Mouse (Mus musculus) hindbrain, embryonic 16.5 days (tissue): Measurements from ENCODE around the gene Tgfb2. TPM values are rescaled to one million over a fixed set of nuclear protein-coding genes. Genes with fewer than 3 reads are reported as not detected.

Source experiments
- ATAC-seq: fragments of 200-750 bp; cut with Nextera tagmentation; 2 replicates; pipeline ENCODE4 v1.8.0; 2017; ENCODE audit warnings: moderate TSS enrichment, moderate library complexity
- H3K27ac ChIP-seq: fragments of 300-500 bp; sonication (generic); 2 replicates; pipeline ENCODE4 v1.5.1; 2014; ENCODE audit warnings: low read depth, mild to moderate bottlenecking, control low read depth, low read length, moderate library complexity
- H3K27me3 ChIP-seq: fragments of 300-500 bp; sonication (generic); replicated peaks from 2 replicates; pipeline ENCODE4 v1.6.1; 2014; ENCODE audit warnings: low read length; ENCODE audit not compliant: control insufficient read depth, insufficient read depth
- H3K36me3 ChIP-seq: fragments of 300-500 bp; sonication (generic); 2 replicates; pipeline ENCODE4 v1.6.1; 2014; ENCODE audit warnings: mild to moderate bottlenecking, low read length, moderate library complexity, mixed read lengths; ENCODE audit not compliant: control insufficient read depth, insufficient read depth
- H3K4me1 ChIP-seq: fragments of 300-500 bp; sonication (generic); 2 replicates; pipeline ENCODE4 v1.6.1; 2014; ENCODE audit warnings: low read depth, low read length; ENCODE audit not compliant: control insufficient read depth, insufficient read depth
- H3K4me2 ChIP-seq: fragments of 300-500 bp; sonication (generic); 2 replicates; pipeline ENCODE4 v1.6.1; 2014; ENCODE audit warnings: mild to moderate bottlenecking, low read length, control low read depth, moderate library complexity
- H3K4me3 ChIP-seq: fragments of 300-500 bp; sonication (generic); 2 replicates; pipeline ENCODE4 v1.5.1; 2014; ENCODE audit warnings: mild to moderate bottlenecking, low read length, control low read depth, moderate library complexity
- H3K9ac ChIP-seq: fragments of 300-500 bp; sonication (generic); 2 replicates; pipeline ENCODE4 v1.6.1; 2014; ENCODE audit warnings: low read depth, mild to moderate bottlenecking, control low read depth, low read length, moderate library complexity
- H3K9me3 ChIP-seq: fragments of 300-500 bp; sonication (generic); 2 replicates; pipeline ENCODE4 v1.6.1; 2014; ENCODE audit warnings: mild to moderate bottlenecking, low read length, moderate library complexity; ENCODE audit not compliant: control insufficient read depth
- WGBS: fragments of 180-500 bp; shearing (Covaris S2); extraction: QIAGEN DNeasy Blood & Tissue Kit; methylation state at CpG from one replicate; pipeline ENCODE4 v1.1.7; 2014; 5-methylcytosine and 5-hydroxymethylcytosine counted together
- polyA plus RNA-seq: library from polyadenylated mRNA; unstranded; fragments of >200 nt; fragmentation: Nextera tagmentation; extraction: Ambion mirVana; gene quantifications from 2 replicates; pipeline ENCODE4 v1.2.1, GENCODE M21; 2015

Gene Tgfb2
- polyA plus RNA-seq, 1 experiment from 2014 or later, result 35.7 TPM

GRCm38 (mm10) chr1:186703980-186704701 is 1.6 kb downstream of the Tgfb2 start:
- under 1% methylated on average over 36 of the region's 36 CpGs for WGBS
- Histone ChIP-seq H3K36me3 (no peaks in the 10 kb centered on the region), H3K4me2 (peak overlapping the region; percentile 96), H3K27me3 (no peaks in the 10 kb centered on the region; the same call in 1 of the 2 replicates), H3K9ac (peak overlapping the region; percentile 65), H3K4me3 (peak overlapping the region; percentile 80), H3K27ac (peak overlapping the region; percentile 66), H3K9me3 (no peaks in the 10 kb centered on the region), H3K4me1 (peaks cover 14% of the 10 kb centered on the region)
- ATAC-seq, result no peak

- peak overlapping the region; percentile 65 for H3K9ac ChIP-seq
- peak overlapping the region; percentile 66 for H3K27ac ChIP-seq
- H3K9me3 ChIP-seq, result no peaks in the 10 kb centered on the region
- no peak for ATAC-seq
- WGBS, result 1% methylated on average over 15 of the region's 15 CpGs
- no peaks in the 10 kb centered on the region for H3K36me3 ChIP-seq
- H3K4me2 ChIP-seq, result peak overlapping the region; percentile 96
- peak overlapping the region; percentile 80 for H3K4me3 ChIP-seq
- H3K27me3 ChIP-seq, result no peaks in the 10 kb centered on the region; the same call in 1 of the 2 replicates
- peaks cover 14% of the 10 kb centered on the region for H3K4me1 ChIP-seq
Measured at GRCm38 (mm10) chr1:186703256-186703979, 2.4 kb downstream of the Tgfb2 start.

GRCm38 (mm10) chr1:186702391-186703255 is 3.2 kb downstream of the Tgfb2 start:
- ATAC-seq, result peak; percentile 36; the same call in 1 of the 2 replicates

GRCm38 (mm10) chr1:186701206-186701905 is 4.4 kb downstream of the Tgfb2 start:
- Histone ChIP-seq H3K27me3 (no peaks in the 10 kb centered on the region), H3K9me3 (no peaks in the 10 kb centered on the region), H3K4me1 (peaks cover 13% of the 10 kb centered on the region), H3K36me3 (no peaks in the 10 kb centered on the region), H3K4me2 (0 out of 2 replicates have a peak overlapping the region, but pooled peaks have one; percentile 3), H3K4me3 (no peak overlapping the region), H3K9ac (no peak overlapping the region), H3K27ac (no peak overlapping the region)
- ATAC-seq, result no peak
- WGBS, result 63% methylated on average over 8 of the region's 8 CpGs

More at GRCm38 (mm10) chr1:186702391-186703255, 3.2 kb downstream of the Tgfb2 start:
- H3K4me2 ChIP-seq, result peak overlapping the region; percentile 96
- peak overlapping the region; percentile 51 for H3K27ac ChIP-seq
- peak overlapping the region; percentile 80 for H3K4me3 ChIP-seq
- H3K27me3 ChIP-seq, result no peaks in the 10 kb centered on the region; the same call in 1 of the 2 replicates
- H3K4me1 ChIP-seq, result peaks cover 14% of the 10 kb centered on the region
- H3K36me3 ChIP-seq, result no peaks in the 10 kb centered on the region
- 12% methylated on average over 15 of the region's 15 CpGs for WGBS
- H3K9ac ChIP-seq, result peak overlapping the region; percentile 30
- H3K9me3 ChIP-seq, result no peaks in the 10 kb centered on the region

- H3K4me2 ChIP-seq, result no peak overlapping the region
- H3K27me3 ChIP-seq, result no peaks in the 10 kb centered on the region
- H3K9me3 ChIP-seq, result no peaks in the 10 kb centered on the region
- no peak overlapping the region for H3K9ac ChIP-seq
- peaks cover 10% of the 10 kb centered on the region for H3K4me1 ChIP-seq
- ATAC-seq, result no peak
- no peaks in the 10 kb centered on the region for H3K36me3 ChIP-seq
- no peak overlapping the region for H3K27ac ChIP-seq
- WGBS, result 71% methylated on average over 3 of the region's 3 CpGs
- H3K4me3 ChIP-seq, result no peak overlapping the region
Measured at GRCm38 (mm10) chr1:186700496-186700895, 5.3 kb downstream of the Tgfb2 start.

- H3K4me1 ChIP-seq, result peaks cover 3% of the 10 kb centered on the region
- H3K4me3 ChIP-seq, result no peak overlapping the region
- H3K36me3 ChIP-seq, result no peaks in the 10 kb centered on the region
- ATAC-seq, result no peak
- no peak overlapping the region for H3K9ac ChIP-seq
- no peaks in the 10 kb centered on the region for H3K27me3 ChIP-seq
- H3K27ac ChIP-seq, result no peak overlapping the region
- WGBS, result 78% methylated on average over 15 of the region's 15 CpGs
- H3K4me2 ChIP-seq, result no peak overlapping the region
- H3K9me3 ChIP-seq, result no peaks in the 10 kb centered on the region
Measured at GRCm38 (mm10) chr1:186698583-186699338, 7.0 kb downstream of the Tgfb2 start.

- no peaks in the 10 kb centered on the region for H3K4me1 ChIP-seq
- H3K27me3 ChIP-seq, result no peaks in the 10 kb centered on the region
- no peak overlapping the region for H3K9ac ChIP-seq
- ATAC-seq, result no peak
- no peaks in the 10 kb centered on the region for H3K36me3 ChIP-seq
- H3K4me2 ChIP-seq, result no peak overlapping the region
- H3K27ac ChIP-seq, result no peak overlapping the region
- no peak overlapping the region for H3K4me3 ChIP-seq
- 89% methylated on average over 9 of the region's 9 CpGs for WGBS
- H3K9me3 ChIP-seq, result no peaks in the 10 kb centered on the region
Measured at GRCm38 (mm10) chr1:186696231-186696630, 9.6 kb downstream of the Tgfb2 start.

GRCm38 (mm10) chr1:186695361-186695760 is 10.4 kb downstream of the Tgfb2 start:
- H3K4me2 ChIP-seq, result no peak overlapping the region
- no peak overlapping the region for H3K4me3 ChIP-seq
- no peaks in the 10 kb centered on the region for H3K36me3 ChIP-seq
- H3K9ac ChIP-seq, result no peak overlapping the region
- H3K27me3 ChIP-seq, result no peaks in the 10 kb centered on the region
- ATAC-seq, result no peak
- H3K27ac ChIP-seq, result no peak overlapping the region
- no peaks in the 10 kb centered on the region for H3K4me1 ChIP-seq
- no peaks in the 10 kb centered on the region for H3K9me3 ChIP-seq
- WGBS, result 69% methylated on average over 4 of the region's 4 CpGs
